Mouse (Mus musculus): ENCODE data around the gene Castor2. TPM values are rescaled to one million over a fixed set of nuclear protein-coding genes. Genes with fewer than 3 reads are reported as not detected.

Gene Castor2
- polyA plus RNA-seq, 1 experiment: 39.1 TPM

GRCm38 (mm10) chr5:134100232-134100771 is 791 bp downstream of the Castor2 start:
- H3K27ac ChIP-seq (ENCODE audit: insufficient read depth, low read length): no peak overlapping the region
- TF ChIP-seq CTCF (IDR thresholded peaks at IDR 0.05; ENCODE audit: extremely low read depth, insufficient read depth, low read length) (no peak), POLR2A (IDR thresholded peaks at IDR 0.05; ENCODE audit: extremely low read depth, insufficient read depth, low read length) (no peak)
- H3K4me3 ChIP-seq (ENCODE audit: insufficient read depth, low read length): peak overlapping the region; percentile 75

GRCm38 (mm10) chr5:134101322-134101721 is 1.8 kb downstream of the Castor2 start:
- TF ChIP-seq POLR2A (IDR thresholded peaks at IDR 0.05; ENCODE audit: extremely low read depth, insufficient read depth, low read length) (no peak), CTCF (IDR thresholded peaks at IDR 0.05; ENCODE audit: extremely low read depth, insufficient read depth, low read length) (no peak)
- H3K4me3 ChIP-seq (ENCODE audit: insufficient read depth, low read length): peak overlapping the region; percentile 75
- H3K27ac ChIP-seq (ENCODE audit: insufficient read depth, low read length): no peak overlapping the region
- H3K4me1 ChIP-seq (ENCODE audit: control insufficient read depth, insufficient read depth, low read length): peaks cover 4% of the 10 kb centered on the region

More at GRCm38 (mm10) chr5:134100232-134100771, 791 bp downstream of the Castor2 start:
- H3K4me1 ChIP-seq (ENCODE audit: control insufficient read depth, insufficient read depth, low read length): peaks cover 4% of the 10 kb centered on the region

GRCm38 (mm10) chr5:134101883-134102282 is 2.4 kb downstream of the Castor2 start:
- Histone ChIP-seq H3K4me3 (ENCODE audit: insufficient read depth, low read length) (peak overlapping the region; percentile 75; the same call in 1 of the 2 replicates), H3K4me1 (ENCODE audit: control insufficient read depth, insufficient read depth, low read length) (peaks cover 4% of the 10 kb centered on the region), H3K27ac (ENCODE audit: insufficient read depth, low read length) (no peak overlapping the region)
- no peak for TF ChIP-seq CTCF (IDR thresholded peaks at IDR 0.05; ENCODE audit: extremely low read depth, insufficient read depth, low read length)

GRCm38 (mm10) chr5:134102720-134103119 is 3.2 kb downstream of the Castor2 start:
- H3K27ac ChIP-seq (ENCODE audit: insufficient read depth, low read length): no peak overlapping the region
- peaks cover 4% of the 10 kb centered on the region for H3K4me1 ChIP-seq (ENCODE audit: control insufficient read depth, insufficient read depth, low read length)
- no peak overlapping the region for H3K4me3 ChIP-seq (ENCODE audit: insufficient read depth, low read length)
- TF ChIP-seq CTCF (IDR thresholded peaks at IDR 0.05; ENCODE audit: extremely low read depth, insufficient read depth, low read length): no peak
- TF ChIP-seq POLR2A (IDR thresholded peaks at IDR 0.05; ENCODE audit: extremely low read depth, insufficient read depth, low read length): no peak

- Histone ChIP-seq H3K27ac (ENCODE audit: insufficient read depth, low read length) (no peak overlapping the region), H3K4me1 (ENCODE audit: control insufficient read depth, insufficient read depth, low read length) (peaks cover 4% of the 10 kb centered on the region), H3K4me3 (ENCODE audit: insufficient read depth, low read length) (no peak overlapping the region)
- TF ChIP-seq POLR2A (IDR thresholded peaks at IDR 0.05; ENCODE audit: extremely low read depth, insufficient read depth, low read length) (no peak), CTCF (IDR thresholded peaks at IDR 0.05; ENCODE audit: extremely low read depth, insufficient read depth, low read length) (no peak)
Measured at GRCm38 (mm10) chr5:134105829-134106228, 6.3 kb downstream of the Castor2 start.

- TF ChIP-seq CTCF (IDR thresholded peaks at IDR 0.05; ENCODE audit: extremely low read depth, insufficient read depth, low read length) (no peak), POLR2A (IDR thresholded peaks at IDR 0.05; ENCODE audit: extremely low read depth, insufficient read depth, low read length) (no peak)
- H3K27ac ChIP-seq (ENCODE audit: insufficient read depth, low read length): no peak overlapping the region
- H3K4me1 ChIP-seq (ENCODE audit: control insufficient read depth, insufficient read depth, low read length): no peaks in the 10 kb centered on the region
- H3K4me3 ChIP-seq (ENCODE audit: insufficient read depth, low read length): no peak overlapping the region
Measured at GRCm38 (mm10) chr5:134114981-134115380, 15.5 kb downstream of the Castor2 start.

GRCm38 (mm10) chr5:134115639-134116259 is 16.2 kb downstream of the Castor2 start:
- Histone ChIP-seq H3K4me1 (ENCODE audit: control insufficient read depth, insufficient read depth, low read length) (no peaks in the 10 kb centered on the region), H3K4me3 (ENCODE audit: insufficient read depth, low read length) (no peak overlapping the region), H3K27ac (ENCODE audit: insufficient read depth, low read length) (no peak overlapping the region)
- TF ChIP-seq CTCF (IDR thresholded peaks at IDR 0.05; ENCODE audit: extremely low read depth, insufficient read depth, low read length) (no peak), POLR2A (IDR thresholded peaks at IDR 0.05; ENCODE audit: extremely low read depth, insufficient read depth, low read length) (no peak)

GRCm38 (mm10) chr5:134118798-134119407 is 19.4 kb downstream of the Castor2 start:
- Histone ChIP-seq H3K4me3 (ENCODE audit: insufficient read depth, low read length) (no peak overlapping the region), H3K27ac (ENCODE audit: insufficient read depth, low read length) (no peak overlapping the region), H3K4me1 (ENCODE audit: control insufficient read depth, insufficient read depth, low read length) (no peaks in the 10 kb centered on the region)
- TF ChIP-seq CTCF (IDR thresholded peaks at IDR 0.05; ENCODE audit: extremely low read depth, insufficient read depth, low read length): no peak
- no peak for TF ChIP-seq POLR2A (IDR thresholded peaks at IDR 0.05; ENCODE audit: extremely low read depth, insufficient read depth, low read length)

GRCm38 (mm10) chr5:134119481-134120120 is 20.1 kb downstream of the Castor2 start:
- Histone ChIP-seq H3K27ac (ENCODE audit: insufficient read depth, low read length) (no peak overlapping the region), H3K4me1 (ENCODE audit: control insufficient read depth, insufficient read depth, low read length) (no peaks in the 10 kb centered on the region), H3K4me3 (ENCODE audit: insufficient read depth, low read length) (no peak overlapping the region)
- no peak for TF ChIP-seq POLR2A (IDR thresholded peaks at IDR 0.05; ENCODE audit: extremely low read depth, insufficient read depth, low read length)
